ENCODE assay signal across 9 mouse cellular contexts in genomic region chr1:44102939-44103338, GRCm38 (mm10). TPM values are rescaled to one million over a fixed set of nuclear protein-coding genes. Genes with fewer than 3 reads are reported as not detected.
DNase-seq lines count a peak whose midpoint lies in the region; ATAC-seq and TF ChIP-seq lines count a peak whose summit lies in the region.
"Had no signal": no experiment of that assay in that cellular context is flagged by ENCODE, and none has a peak within 500 bp of the region (broad histone marks: within the 10 kb centered on the region; RNA-seq: fewer than 3 reads in every experiment).

No protein-coding gene starts in this region.

- peaks cover 13% of the 10 kb centered on the region for H3K4me1 ChIP-seq in lung, embryonic 15.5 days
- no peaks in the 10 kb centered on the region for H3K4me1 ChIP-seq in hindbrain, postnatal 0 days (ENCODE audit: insufficient read depth, low read length)

- TF ChIP-seq CTCF in hindbrain, postnatal 0 days (IDR thresholded peaks at IDR 0.05; ENCODE audit: low read depth) = no peak

- peak overlapping the region; percentile 65 for H3K4me2 ChIP-seq in lung, embryonic 15.5 days
- H3K4me2 ChIP-seq in hindbrain, postnatal 0 days (ENCODE audit: low read depth, low read length) = peak overlapping the region; percentile 66

- DNase-seq in lung, postnatal 10 days = no peak
- DNase-seq in embryo, embryonic 10.5 days (ENCODE audit: low spot score) = peak; percentile 33
- no peak for DNase-seq in hindbrain, postnatal 0 days (ENCODE audit: low spot score)
- peak; percentile 30 for DNase-seq in neural tube, embryonic 10.5 days (ENCODE audit: extremely low spot score, low spot score)
- DNase-seq in urinary bladder, adult 18-20 months (ENCODE audit: low spot score in 2 of 2) = no peak
- DNase-seq in urinary bladder, adult 2 months (ENCODE audit: low spot score) = no peak
- DNase-seq in lung, adult 18-20 months = no peak

- H3K27ac ChIP-seq in lung, embryonic 15.5 days = peak overlapping the region; percentile 7; the same call in 1 of the 2 replicates
- no peak overlapping the region for H3K27ac ChIP-seq in hindbrain, postnatal 0 days

- 0 out of 2 replicates have a peak overlapping the region, but pooled peaks have one; percentile 20 for H3K9ac ChIP-seq in lung, embryonic 15.5 days
- H3K9ac ChIP-seq in hindbrain, postnatal 0 days (replicated peaks; ENCODE audit: low read length) = 0 out of 2 replicates have a peak overlapping the region, but pooled peaks have one; percentile 72

- H3K4me3 ChIP-seq in lung, embryonic 15.5 days = peak overlapping the region; percentile 100
- H3K4me3 ChIP-seq in hindbrain, postnatal 0 days (ENCODE audit: low read length) = peak overlapping the region; percentile 92

- ATAC-seq in lung, embryonic 15.5 days (ENCODE audit: borderline replicate concordance, extremely low read depth, low FRiP score, low TSS enrichment) = no peak
- no peak for ATAC-seq in hindbrain, postnatal 0 days

- peaks cover 20% of the 10 kb centered on the region for H3K36me3 ChIP-seq in lung, embryonic 15.5 days
- peaks cover 10% of the 10 kb centered on the region for H3K36me3 ChIP-seq in hindbrain, postnatal 0 days (ENCODE audit: insufficient read depth, low read length)

- H3K27me3 ChIP-seq in lung, embryonic 15.5 days = no peaks in the 10 kb centered on the region
- no peaks in the 10 kb centered on the region for H3K27me3 ChIP-seq in hindbrain, postnatal 0 days (ENCODE audit: insufficient read depth, low read length)

- H3K9me3 ChIP-seq in lung, embryonic 15.5 days = no peaks in the 10 kb centered on the region
- no peaks in the 10 kb centered on the region for H3K9me3 ChIP-seq in hindbrain, postnatal 0 days (ENCODE audit: low read length)

- WGBS in lung, embryonic 15.5 days = 13% methylated on average over 5 of the region's 5 CpGs
- 11% methylated on average over 5 of the region's 5 CpGs for WGBS in hindbrain, postnatal 0 days

RNA-seq across cellular contexts. Expression of gene Tex30, which starts 0.7 kb away (rescaled TPM):
- polyA plus RNA-seq in lung, embryonic 15.5 days (2015; fragmentation: Nextera tagmentation; extraction: Ambion mirVana) = 86.8 and 89.0 TPM in 2 replicates
- total RNA-seq in hindbrain, postnatal 0 days (2014; rRNA removed) = 10.6 and 14.2 TPM in 2 replicates
- polyA plus RNA-seq in hindbrain, postnatal 0 days (2015; fragmentation: Nextera tagmentation; extraction: Ambion mirVana) = 44.0 and 47.5 TPM in 2 replicates
- polyA plus RNA-seq in urinary bladder, adult 2 months (2012; rRNA removed) = 6.4 and 10.6 TPM in 2 replicates

RNA-seq across cellular contexts. Expression of gene Kdelc1, which starts 15.7 kb away (rescaled TPM):
- polyA plus RNA-seq in lung, embryonic 15.5 days (2015; fragmentation: Nextera tagmentation; extraction: Ambion mirVana) = 60.7 and 62.1 TPM in 2 replicates
- 7.4 and 8.4 TPM in 2 replicates for total RNA-seq in hindbrain, postnatal 0 days (2014; rRNA removed)
- polyA plus RNA-seq in hindbrain, postnatal 0 days (2015; fragmentation: Nextera tagmentation; extraction: Ambion mirVana) = 15.9 and 17.4 TPM in 2 replicates
- 26.7 and 30.7 TPM in 2 replicates for polyA plus RNA-seq in urinary bladder, adult 2 months (2012; rRNA removed)

RNA-seq across cellular contexts. Expression of gene Bivm, which starts 15.8 kb away (rescaled TPM):
- polyA plus RNA-seq in lung, embryonic 15.5 days (2015; fragmentation: Nextera tagmentation; extraction: Ambion mirVana) = 18.9 and 19.2 TPM in 2 replicates
- total RNA-seq in hindbrain, postnatal 0 days (2014; rRNA removed) = 28.0 and 30.0 TPM in 2 replicates
- 20.9 and 21.3 TPM in 2 replicates for polyA plus RNA-seq in hindbrain, postnatal 0 days (2015; fragmentation: Nextera tagmentation; extraction: Ambion mirVana)
- polyA plus RNA-seq in urinary bladder, adult 2 months (2012; rRNA removed) = 10.3 and 11.5 TPM in 2 replicates

RNA-seq across cellular contexts. Expression of gene Gm8251, which starts 41.2 kb away (rescaled TPM):
- 0.14 and 0.15 TPM in 2 replicates for polyA plus RNA-seq in lung, embryonic 15.5 days (2015; fragmentation: Nextera tagmentation; extraction: Ambion mirVana)
- 0.04 TPM in 1 of 2 replicates, not detected in the other for total RNA-seq in hindbrain, postnatal 0 days (2014; rRNA removed)
- 0.03 and 0.05 TPM in 2 replicates for polyA plus RNA-seq in hindbrain, postnatal 0 days (2015; fragmentation: Nextera tagmentation; extraction: Ambion mirVana)
- polyA plus RNA-seq in urinary bladder, adult 2 months (2012; rRNA removed) = 0.01 and 0.03 TPM in 2 replicates
- polyA plus RNA-seq: gonadal fat pad, adult 2 months had no signal

RNA-seq across cellular contexts. Expression of gene Ercc5, which starts 44.6 kb away (rescaled TPM):
- polyA plus RNA-seq in lung, embryonic 15.5 days (2015; fragmentation: Nextera tagmentation; extraction: Ambion mirVana) = 21.6 and 24.0 TPM in 2 replicates
- 13.0 and 14.2 TPM in 2 replicates for total RNA-seq in hindbrain, postnatal 0 days (2014; rRNA removed)
- 19.8 and 21.0 TPM in 2 replicates for polyA plus RNA-seq in hindbrain, postnatal 0 days (2015; fragmentation: Nextera tagmentation; extraction: Ambion mirVana)
- 21.3 and 22.9 TPM in 2 replicates for polyA plus RNA-seq in urinary bladder, adult 2 months (2012; rRNA removed)

Comparison
In these comparisons a context has a peak if more than half of its experiments do, and no peak if none do; other contexts are left out.
1. DNase-seq: peak in embryo, embryonic 10.5 days (single experiment) and neural tube, embryonic 10.5 days (single experiment); none in lung, postnatal 10 days (single experiment), hindbrain, postnatal 0 days (single experiment), urinary bladder, adult 18-20 months (0 of 2), urinary bladder, adult 2 months (single experiment) and lung, adult 18-20 months (0 of 2).